Mouse (Mus musculus) midbrain, embryonic 16.5 days (tissue): Measurements from ENCODE around the gene Cnksr1. TPM values are rescaled to one million over a fixed set of nuclear protein-coding genes. Genes with fewer than 3 reads are reported as not detected.
"Not testable (repeated sequence)": the region's sequence is repeated elsewhere in the genome, so short reads cannot be mapped to it uniquely, and the experiment has no call there.

Source experiments
- ATAC-seq: fragments of 200-750 bp; cut with Nextera tagmentation; 2 replicates; pipeline ENCODE4 v1.8.0; 2017; ENCODE audit warnings: moderate TSS enrichment
- H3K27ac ChIP-seq: fragments of 300-500 bp; sonication (generic); 2 replicates; pipeline ENCODE4 v1.5.1; 2014; ENCODE audit warnings: mild to moderate bottlenecking, low read length, mixed read lengths
- H3K27me3 ChIP-seq: fragments of 300-500 bp; sonication (generic); 2 replicates; pipeline ENCODE4 v1.6.1; 2014; ENCODE audit warnings: low read depth, low read length, mixed read lengths; ENCODE audit not compliant: control insufficient read depth, insufficient read depth
- H3K36me3 ChIP-seq: fragments of 300-500 bp; sonication (generic); 2 replicates; pipeline ENCODE4 v1.6.1; 2014; ENCODE audit warnings: mild to moderate bottlenecking, low read length, moderate library complexity, mixed read lengths; ENCODE audit not compliant: control insufficient read depth, insufficient read depth
- H3K4me1 ChIP-seq: fragments of 300-500 bp; sonication (generic); 2 replicates; pipeline ENCODE4 v1.6.1; 2014; ENCODE audit warnings: mild to moderate bottlenecking, low read length, mixed read lengths; ENCODE audit not compliant: control insufficient read depth, insufficient read depth
- H3K4me2 ChIP-seq: fragments of 300-500 bp; sonication (generic); 2 replicates; pipeline ENCODE4 v1.6.1; 2014; ENCODE audit warnings: mild to moderate bottlenecking, low read length, mixed read lengths
- H3K4me3 ChIP-seq: fragments of 300-500 bp; sonication (generic); 2 replicates; pipeline ENCODE4 v1.5.1; 2014; ENCODE audit warnings: low read depth, mild to moderate bottlenecking, low read length, moderate library complexity, mixed read lengths
- H3K9ac ChIP-seq: fragments of 300-500 bp; sonication (generic); 2 replicates; pipeline ENCODE4 v1.6.1; 2014; ENCODE audit warnings: low read depth, low read length, mixed read lengths
- H3K9me3 ChIP-seq: fragments of 300-500 bp; sonication (generic); replicated peaks from 2 replicates; pipeline ENCODE4 v1.6.1; 2014; ENCODE audit warnings: mild to moderate bottlenecking, low read length, mixed read lengths; ENCODE audit not compliant: control insufficient read depth, poor library complexity, severe bottlenecking
- WGBS: fragments of 180-500 bp; shearing (Covaris S2); extraction: QIAGEN DNeasy Blood & Tissue Kit; methylation state at CpG from one replicate; pipeline ENCODE4 v1.1.7; 2014; 5-methylcytosine and 5-hydroxymethylcytosine counted together
- polyA plus RNA-seq: library from polyadenylated mRNA; unstranded; fragments of >200 nt; fragmentation: Nextera tagmentation; extraction: Ambion mirVana; gene quantifications from 2 replicates; pipeline ENCODE4 v1.2.1, GENCODE M21; 2015

The Cnksr1 gene
- polyA plus RNA-seq, 1 experiment from 2014 or later = 0.13 TPM

GRCm38 (mm10) chr4:134269622-134270021, 31.4 kb upstream of the Cnksr1 start:
- not testable (repeated sequence) for H3K36me3 ChIP-seq, H3K27ac ChIP-seq, ATAC-seq

GRCm38 (mm10) chr4:134268102-134268655, 30.0 kb upstream of the Cnksr1 start:
- 87% methylated on average over 19 of the region's 19 CpGs for WGBS

More at GRCm38 (mm10) chr4:134269622-134270021, 31.4 kb upstream of the Cnksr1 start:
- H3K9me3 ChIP-seq, H3K4me1 ChIP-seq, H3K4me2 ChIP-seq, H3K9ac ChIP-seq, H3K4me3 ChIP-seq, H3K27me3 ChIP-seq: not testable (repeated sequence)

GRCm38 (mm10) chr4:134265860-134266585, 27.8 kb upstream of the Cnksr1 start:
- H3K9me3 ChIP-seq = no peaks in the 10 kb centered on the region
- ATAC-seq = no peak
- H3K27ac ChIP-seq = no peak overlapping the region

More at GRCm38 (mm10) chr4:134268102-134268655, 30.0 kb upstream of the Cnksr1 start:
- Histone ChIP-seq H3K36me3 (no peaks in the 10 kb centered on the region), H3K4me2 (no peak overlapping the region), H3K9me3 (no peaks in the 10 kb centered on the region), H3K9ac (no peak overlapping the region), H3K4me1 (no peaks in the 10 kb centered on the region), H3K27me3 (no peaks in the 10 kb centered on the region), H3K27ac (no peak overlapping the region), H3K4me3 (no peak overlapping the region)
- no peak for ATAC-seq

GRCm38 (mm10) chr4:134263191-134263590, 25.0 kb upstream of the Cnksr1 start:
- H3K4me1 ChIP-seq = no peaks in the 10 kb centered on the region

More at GRCm38 (mm10) chr4:134265860-134266585, 27.8 kb upstream of the Cnksr1 start:
- Histone ChIP-seq H3K4me2 (no peak overlapping the region), H3K9ac (no peak overlapping the region), H3K4me1 (no peaks in the 10 kb centered on the region), H3K4me3 (no peak overlapping the region), H3K27me3 (no peaks in the 10 kb centered on the region), H3K36me3 (no peaks in the 10 kb centered on the region)
- WGBS = 73% methylated on average over 9 of the region's 9 CpGs

GRCm38 (mm10) chr4:134258354-134258753, 20.2 kb upstream of the Cnksr1 start:
- no peak overlapping the region for H3K9ac ChIP-seq
- no peak overlapping the region for H3K4me3 ChIP-seq
- no peaks in the 10 kb centered on the region for H3K9me3 ChIP-seq
- ATAC-seq = no peak
- H3K4me2 ChIP-seq = no peak overlapping the region
- H3K4me1 ChIP-seq = peaks cover 5% of the 10 kb centered on the region; the same call in 1 of the 2 replicates
- peaks cover 24% of the 10 kb centered on the region for H3K27me3 ChIP-seq
- no peak overlapping the region for H3K27ac ChIP-seq
- 61% methylated on average over 11 of the region's 11 CpGs for WGBS
- no peaks in the 10 kb centered on the region for H3K36me3 ChIP-seq

More at GRCm38 (mm10) chr4:134263191-134263590, 25.0 kb upstream of the Cnksr1 start:
- Histone ChIP-seq H3K9ac (no peak overlapping the region), H3K27me3 (no peaks in the 10 kb centered on the region), H3K36me3 (no peaks in the 10 kb centered on the region), H3K27ac (no peak overlapping the region), H3K9me3 (no peaks in the 10 kb centered on the region), H3K4me3 (no peak overlapping the region), H3K4me2 (no peak overlapping the region)
- ATAC-seq = no peak
- 36% methylated on average over 6 of the region's 6 CpGs for WGBS

GRCm38 (mm10) chr4:134257198-134258009, 19.2 kb upstream of the Cnksr1 start:
- WGBS = 11% methylated on average over 11 of the region's 11 CpGs
- Histone ChIP-seq H3K4me1 (peaks cover 5% of the 10 kb centered on the region; the same call in 1 of the 2 replicates), H3K27me3 (peaks cover 33% of the 10 kb centered on the region), H3K4me3 (no peak overlapping the region), H3K27ac (no peak overlapping the region), H3K9me3 (no peaks in the 10 kb centered on the region), H3K4me2 (no peak overlapping the region), H3K9ac (no peak overlapping the region), H3K36me3 (no peaks in the 10 kb centered on the region)
- ATAC-seq = no peak

GRCm38 (mm10) chr4:134256407-134257197, 18.4 kb upstream of the Cnksr1 start:
- H3K4me1 ChIP-seq = peaks cover 8% of the 10 kb centered on the region; the same call in 1 of the 2 replicates
- no peak overlapping the region for H3K9ac ChIP-seq
- H3K36me3 ChIP-seq = no peaks in the 10 kb centered on the region
- H3K9me3 ChIP-seq = no peaks in the 10 kb centered on the region
- WGBS = 10% methylated on average over 19 of the region's 19 CpGs
- no peak for ATAC-seq
- H3K4me2 ChIP-seq = no peak overlapping the region
- H3K27me3 ChIP-seq = peaks cover 35% of the 10 kb centered on the region
- no peak overlapping the region; the same call in 1 of the 2 replicates for H3K27ac ChIP-seq
- no peak overlapping the region for H3K4me3 ChIP-seq

GRCm38 (mm10) chr4:134255854-134256253, 17.7 kb upstream of the Cnksr1 start:
- Histone ChIP-seq H3K4me1 (peaks cover 12% of the 10 kb centered on the region; the same call in 1 of the 2 replicates), H3K27ac (no peak overlapping the region; the same call in 1 of the 2 replicates), H3K9me3 (no peaks in the 10 kb centered on the region), H3K4me3 (no peak overlapping the region), H3K9ac (no peak overlapping the region), H3K36me3 (no peaks in the 10 kb centered on the region), H3K4me2 (no peak overlapping the region), H3K27me3 (peaks cover 35% of the 10 kb centered on the region)
- 28% methylated on average over 4 of the region's 4 CpGs for WGBS
- ATAC-seq = no peak
